Mouse (Mus musculus) neural tube, embryonic 15.5 days (tissue): ENCODE measurements around the gene Gm9821. TPM values are rescaled to one million over a fixed set of nuclear protein-coding genes. Genes with fewer than 3 reads are reported as not detected.

ENCODE experiments used
- microRNA-seq: library from miRNA; unstranded; fragments of <30 nt; microRNA quantifications from one replicate; pipeline ENCODE4, GENCODE M21; 2017
- polyA plus RNA-seq: library from polyadenylated mRNA; unstranded; fragments of >200 nt; fragmentation: Nextera tagmentation; extraction: Ambion mirVana; gene quantifications from 2 replicates; pipeline ENCODE4 v1.2.1, GENCODE M21; 2015

Gm9821 gene
- polyA plus RNA-seq, 1 experiment from 2014 or later, result 0.24 TPM

Small RNA genes lying within 50 kb of the gene (microRNA-seq; reads per million reads assigned to microRNA genes)
- gene Mir6999, result not detected

Other genes starting within 250 kb of the Gm9821 start
- 30.8 and 33.7 TPM in 2 replicates for gene Atg13, start 235.1 kb upstream of the Gm9821 start, polyA plus RNA-seq
- gene Harbi1, start 234.9 kb upstream of the Gm9821 start, polyA plus RNA-seq, result 18.7 and 19.3 TPM in 2 replicates
- gene Ambra1, start 215.6 kb upstream of the Gm9821 start, polyA plus RNA-seq, result 21.3 and 22.0 TPM in 2 replicates
- gene Chrm4, start 18.5 kb upstream of the Gm9821 start, polyA plus RNA-seq, result 1.4 and 1.5 TPM in 2 replicates
- gene Mdk, start 13.4 kb upstream of the Gm9821 start, polyA plus RNA-seq, result 161 and 243 TPM in 2 replicates
- gene Dgkz, start 30.2 kb downstream of the Gm9821 start, polyA plus RNA-seq, result 34.8 and 45.9 TPM in 2 replicates
- 3.4 and 5.2 TPM in 2 replicates for gene Creb3l1, start 78.8 kb downstream of the Gm9821 start, polyA plus RNA-seq
- gene Phf21a, start 147.4 kb downstream of the Gm9821 start, polyA plus RNA-seq, result 27.8 and 35.4 TPM in 2 replicates